Mouse (Mus musculus): ENCODE measurements around the gene Mrpl49.

Mrpl49 gene

GRCm38 (mm10) chr19:6057313-6058096 lies at the start of gene Mrpl49, which contains the start of gene Fau:
Mrpl49 (minus strand) TSS chr19:6057785.
Fau (plus strand) TSS chr19:6057844.
- peak; percentile 99 for DNase-seq (ENCODE audit: low spot score)

- no peak for DNase-seq (ENCODE audit: low spot score)
These were observed 48.0 kb upstream of the Mrpl49 start, which contains the start of gene Naaladl1 for GRCm38 (mm10) chr19:6105586-6105985. Naaladl1 (plus strand) TSS chr19:6105782.

- DNase-seq (ENCODE audit: low spot score): no peak
These were observed 46.9 kb upstream of the Mrpl49 start for GRCm38 (mm10) chr19:6104476-6104875.

GRCm38 (mm10) chr19:6102169-6102853 lies 44.7 kb upstream of the Mrpl49 start:
- no peak for DNase-seq (ENCODE audit: low spot score)

- DNase-seq (ENCODE audit: low spot score): no peak
These were observed 43.6 kb upstream of the Mrpl49 start for GRCm38 (mm10) chr19:6101186-6101585.

GRCm38 (mm10) chr19:6097847-6098246 lies 40.3 kb upstream of the Mrpl49 start:
- no peak for DNase-seq (ENCODE audit: low spot score)

- DNase-seq (ENCODE audit: low spot score): no peak
These were observed 36.5 kb upstream of the Mrpl49 start, which contains the start of gene AC131692.1 for GRCm38 (mm10) chr19:6094119-6094518. AC131692.1 (plus strand) TSS chr19:6094419.

- no peak for DNase-seq (ENCODE audit: low spot score)
These were observed 31.3 kb upstream of the Mrpl49 start for GRCm38 (mm10) chr19:6088841-6089240.

GRCm38 (mm10) chr19:6085417-6085879 lies 27.9 kb upstream of the Mrpl49 start:
- DNase-seq (ENCODE audit: low spot score): no peak

GRCm38 (mm10) chr19:6084478-6085248 lies 27.1 kb upstream of the Mrpl49 start, which contains the start of the genes Zfpl1 and Cdca5:
Zfpl1 (minus strand) TSS chr19:6084956.
Cdca5 (plus strand) TSS chr19:6084983.
- peak; percentile 97 for DNase-seq (ENCODE audit: low spot score)

GRCm38 (mm10) chr19:6082156-6082555 lies 24.6 kb upstream of the Mrpl49 start, which contains the start of gene Gm28374:
Gm28374 (minus strand) TSS chr19:6082256.
- no peak for DNase-seq (ENCODE audit: low spot score)

GRCm38 (mm10) chr19:6079983-6080480 lies 22.4 kb upstream of the Mrpl49 start, which contains the start of gene Tmem262:
Tmem262 (plus strand) TSS chr19:6080033.
- DNase-seq (ENCODE audit: low spot score): no peak

- peak; percentile 87 for DNase-seq (ENCODE audit: low spot score)
These were observed 19.2 kb upstream of the Mrpl49 start, which contains the start of gene Vps51 for GRCm38 (mm10) chr19:6076564-6077393. Vps51 (minus strand) TSS chr19:6077231.

GRCm38 (mm10) chr19:6073889-6074288 lies 16.3 kb upstream of the Mrpl49 start:
- no peak for DNase-seq (ENCODE audit: low spot score)

- no peak for DNase-seq (ENCODE audit: low spot score)
These were observed 13.7 kb upstream of the Mrpl49 start for GRCm38 (mm10) chr19:6071261-6071660.

GRCm38 (mm10) chr19:6070571-6071250 lies 13.1 kb upstream of the Mrpl49 start:
- DNase-seq (ENCODE audit: low spot score): no peak

GRCm38 (mm10) chr19:6069851-6070250 lies 12.3 kb upstream of the Mrpl49 start:
- DNase-seq (ENCODE audit: low spot score): no peak

GRCm38 (mm10) chr19:6068951-6069350 lies 11.4 kb upstream of the Mrpl49 start:
- DNase-seq (ENCODE audit: low spot score): no peak

- peak; percentile 87 for DNase-seq (ENCODE audit: low spot score)
These were observed 10.3 kb upstream of the Mrpl49 start, which contains the start of gene Tm7sf2 for GRCm38 (mm10) chr19:6067724-6068415. Tm7sf2 (minus strand) TSS chr19:6068373.
